Mouse (Mus musculus) limb, embryonic 15.5 days (tissue): ENCODE data around the gene Rsrc1. TPM values are rescaled to one million over a fixed set of nuclear protein-coding genes. Genes with fewer than 3 reads are reported as not detected.

ENCODE experiments used
- polyA plus RNA-seq: library from polyadenylated mRNA; unstranded; fragments of >200 nt; fragmentation: Nextera tagmentation; extraction: Ambion mirVana; gene quantifications from 2 replicates; pipeline ENCODE4 v1.2.1, GENCODE M21; 2015

The Rsrc1 gene
- polyA plus RNA-seq, 1 experiment from 2014 or later = 36.4 TPM

Other genes with a start within 250 kb of the Rsrc1 start
- 33.9 and 34.1 TPM in 2 replicates for gene Shox2, start 381 bp downstream of the Rsrc1 start, polyA plus RNA-seq